Mouse (Mus musculus) gastrocnemius, adult 2 months (tissue): Measurements from ENCODE around the gene Khdc4. TPM values are rescaled to one million over a fixed set of nuclear protein-coding genes. Genes with fewer than 3 reads are reported as not detected.

Source experiments
- DNase-seq: peaks from one replicate; pipeline ENCODE4 v3.0.0; 2022
- H3K27ac ChIP-seq: fragments of 200-600 bp; 2 replicates; pipeline ENCODE4 v1.8.1; 2022; ENCODE audit warnings: mild to moderate bottlenecking
- H3K4me3 ChIP-seq: fragments of 200-600 bp; 2 replicates; pipeline ENCODE4 v1.8.1; 2022; ENCODE audit warnings: mild to moderate bottlenecking, moderate library complexity
- CTCF ChIP-seq: fragments of 200-600 bp; IDR thresholded peaks from 2 replicates; pipeline ENCODE4 v1.8.1; 2022; ENCODE audit warnings: antibody characterized with exemption, mild to moderate bottlenecking, moderate library complexity
- intact Hi-C: fragments of 180-260 bp; cut with DNase I; formaldehyde crosslinking; loops from one replicate; pipeline ENCODE4 v1.15.1; 2025
- total RNA-seq, 2 experiments: library from RNA; stranded (reverse); gene quantifications; 2 replicates each; pipeline ENCODE4 v1.2.3; 2021

Gene Khdc4
- total RNA-seq, 2 experiments from 2014 or later = 24.0 TPM

DNA sequence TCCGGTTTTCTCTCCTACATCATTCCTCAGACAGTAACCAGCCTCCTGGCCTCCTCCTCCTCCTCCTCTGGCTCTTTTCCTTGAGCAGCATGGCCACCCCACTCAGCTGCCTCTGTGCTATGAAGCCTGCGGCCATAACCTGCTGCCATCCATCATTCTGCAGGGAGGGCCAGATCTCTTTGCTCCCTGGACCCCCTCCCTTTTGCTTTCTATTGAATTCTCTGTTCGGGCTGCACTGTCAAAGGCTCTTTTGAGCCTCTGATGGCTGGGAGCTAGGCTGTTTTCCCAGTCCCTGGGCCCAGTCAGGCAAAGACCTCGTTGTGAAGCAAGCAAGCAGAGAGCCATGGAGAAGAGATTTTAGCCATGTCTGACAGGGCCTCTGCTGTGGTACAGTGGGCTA, 70.7 kb downstream of the Khdc4 start:
- no peak for DNase-seq
- intact Hi-C loops = no loop called here
- Histone ChIP-seq H3K4me3 (no peak overlapping the region), H3K27ac (peak overlapping the region; percentile 31; the same call in 1 of the 2 replicates)
- no peak for TF ChIP-seq CTCF

DNA sequence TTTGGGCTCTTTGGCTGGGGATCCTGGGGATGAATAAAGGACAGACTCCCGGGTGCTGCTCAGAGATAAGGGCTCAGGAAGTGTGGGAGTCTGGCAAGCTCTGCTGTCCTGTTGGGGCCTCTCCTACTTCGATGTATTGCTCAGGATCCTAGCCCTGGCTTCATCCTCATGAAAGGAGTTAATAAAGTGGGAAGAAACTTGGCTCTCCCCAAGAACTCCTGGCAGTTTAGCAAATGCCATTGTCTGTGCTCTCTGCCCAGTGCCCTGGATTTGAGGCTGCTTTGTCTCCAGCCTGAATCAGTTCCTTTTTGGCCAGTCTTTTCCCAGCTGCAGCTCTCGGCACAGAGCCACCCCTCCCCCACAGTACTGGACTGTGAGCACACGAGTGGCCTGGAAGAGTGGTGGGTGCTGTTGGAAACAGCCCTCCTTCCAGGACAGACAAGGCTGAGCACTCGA, 72.5 kb downstream of the Khdc4 start:
- DNase-seq = peak; percentile 73
- peak overlapping the region; percentile 69 for H3K27ac ChIP-seq
- TF ChIP-seq CTCF = no peak
- peak overlapping the region; percentile 15 for H3K4me3 ChIP-seq
- intact Hi-C loops = no loop called here

DNA sequence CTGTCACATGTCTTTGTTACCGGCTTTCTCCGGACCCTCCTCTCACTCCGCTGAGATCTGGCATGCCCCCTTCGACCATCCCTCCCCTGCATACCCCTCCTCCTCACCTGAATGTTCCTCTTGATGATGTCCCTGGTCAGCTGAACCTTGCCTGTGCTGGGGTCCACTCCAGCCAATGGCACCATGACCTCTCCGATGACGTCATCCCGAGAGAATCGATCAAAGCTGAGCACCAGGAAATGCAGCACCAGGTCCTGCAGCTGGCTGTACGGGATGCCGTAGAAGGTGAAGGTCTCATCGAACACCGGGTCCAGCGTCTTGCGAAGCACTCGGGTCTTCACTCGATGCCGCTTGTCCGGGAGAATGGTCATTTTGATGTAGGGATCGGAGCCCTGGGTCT, 76.0 kb downstream of the Khdc4 start:
- DNase-seq = no peak
- no peak overlapping the region for H3K27ac ChIP-seq
- intact Hi-C loops = no loop called here
- TF ChIP-seq CTCF = no peak
- no peak overlapping the region for H3K4me3 ChIP-seq

DNA sequence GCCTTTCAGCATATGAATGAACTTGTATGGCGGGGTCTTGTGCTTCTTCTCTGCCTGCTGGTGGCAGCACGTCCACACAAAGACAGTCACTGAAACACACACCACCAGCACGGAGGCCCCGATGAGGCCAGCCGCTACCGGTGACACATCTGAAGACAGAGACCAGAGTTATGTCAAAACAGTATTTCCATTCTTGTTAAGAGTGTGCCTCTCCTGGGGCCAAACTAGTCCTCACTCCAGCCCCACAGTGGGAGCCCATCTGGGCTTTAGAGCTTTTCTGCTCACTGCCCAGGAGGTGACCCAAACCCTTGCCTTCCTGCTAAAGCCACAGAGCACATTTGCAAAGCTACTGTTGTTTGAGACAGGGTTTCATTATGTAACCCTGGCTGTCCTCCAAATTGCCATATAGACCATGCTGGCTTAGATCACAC, 76.8 kb downstream of the Khdc4 start:
- intact Hi-C loops = no loop called here
- Histone ChIP-seq H3K4me3 (no peak overlapping the region), H3K27ac (no peak overlapping the region)
- DNase-seq = no peak
- TF ChIP-seq CTCF = no peak

Other genes starting within 250 kb of the Khdc4 start
- 1 to 10 TPM; 1.2 to 1.8 TPM for gene Sema4a, start 224.6 kb upstream of the Khdc4 start, total RNA-seq
- 10 to 100 TPM; 67.5 to 82.5 TPM for gene Lmna, start 175.8 kb upstream of the Khdc4 start, total RNA-seq
- gene Mex3a, start 153.4 kb upstream of the Khdc4 start, total RNA-seq = under 1 TPM; 0.15 to 0.20 TPM
- not detected for gene Rab25, start 137.5 kb upstream of the Khdc4 start, total RNA-seq
- gene Lamtor2, start 132.7 kb upstream of the Khdc4 start, total RNA-seq = 100 to 1,000 TPM in 1 of 2 experiments, 10 to 100 TPM in 1; 70.9 to 104 TPM
- 10 to 100 TPM; 78.2 to 90.2 TPM for gene Ubqln4, start 132.0 kb upstream of the Khdc4 start, total RNA-seq
- 10 to 100 TPM; 41.1 to 54.8 TPM for gene Ssr2, start 109.9 kb upstream of the Khdc4 start, total RNA-seq
- 10 to 100 TPM; 22.4 to 24.7 TPM for gene Arhgef2, start 79.8 kb upstream of the Khdc4 start, total RNA-seq
- not detected for gene Rxfp4, start 32.7 kb upstream of the Khdc4 start, total RNA-seq
- 10 to 100 TPM; 20.8 to 20.9 TPM for gene Rit1, start 31.0 kb downstream of the Khdc4 start, total RNA-seq
- gene Syt11, start 89.4 kb downstream of the Khdc4 start, total RNA-seq = 1 to 10 TPM; 2.7 to 5.2 TPM
- 10 to 100 TPM; 14.2 to 15.9 TPM for gene Gon4l, start 149.4 kb downstream of the Khdc4 start, total RNA-seq
- gene Msto1, start 228.2 kb downstream of the Khdc4 start, total RNA-seq = 1 to 10 TPM; 7.0 to 8.6 TPM